Mouse (Mus musculus) macrophage (primary cell): ENCODE measurements around the gene Chrna5. TPM values are rescaled to one million over a fixed set of nuclear protein-coding genes. Genes with fewer than 3 reads are reported as not detected.

ENCODE experiments used
- H3K27ac ChIP-seq: fragments of 350-480 bp; formaldehyde crosslinking; 2 replicates; pipeline ENCODE4 v1.9.0; 2021
- H3K36me3 ChIP-seq: fragments of 350-480 bp; formaldehyde crosslinking; 2 replicates; pipeline ENCODE4 v1.9.0; 2021; ENCODE audit errors: inconsistent target
- H3K4me3 ChIP-seq: fragments of 350-480 bp; formaldehyde crosslinking; 2 replicates; pipeline ENCODE4 v1.9.0; 2021; ENCODE audit errors: inconsistent target
- H3K79me2 ChIP-seq: fragments of 350-480 bp; formaldehyde crosslinking; 2 replicates; pipeline ENCODE4 v1.9.0; 2021; ENCODE audit errors: inconsistent target
- WGBS: methylation state at CpG from one replicate; pipeline ENCODE4 v1.1.7; 2026; ENCODE audit warnings: inconsistent platforms; ENCODE audit not compliant: missing documents; 5-methylcytosine and 5-hydroxymethylcytosine counted together
- polyA plus RNA-seq: library from polyadenylated mRNA; stranded (reverse); fragments of 250-400 nt; gene quantifications from 3 replicates; pipeline ENCODE4 v1.2.4, GENCODE M21; 2018; ENCODE audit warnings: inconsistent platforms

The Chrna5 gene
- polyA plus RNA-seq, 1 experiment from 2014 or later, result not detected

DNA sequence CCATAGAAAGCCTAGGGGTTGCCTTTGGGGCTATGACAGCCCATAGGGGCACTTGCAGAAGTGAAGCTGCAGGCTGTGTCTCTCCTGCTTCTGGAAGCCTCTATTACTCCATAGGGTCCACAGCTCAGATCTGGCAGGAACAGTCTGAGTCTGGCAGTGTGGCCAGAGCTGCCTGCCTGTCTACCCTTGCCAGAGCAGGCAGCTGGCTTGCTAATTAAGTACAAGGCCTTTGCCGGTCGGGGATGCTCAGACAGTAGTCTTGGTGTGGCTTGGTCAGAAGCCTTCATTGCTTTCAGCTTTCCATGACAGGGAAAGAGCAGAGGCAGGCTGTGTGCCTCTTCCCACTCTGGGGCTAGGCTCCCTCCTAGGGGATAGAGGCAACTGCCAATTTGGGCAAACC, 60.7 kb downstream of the Chrna5 start:
- H3K79me2 ChIP-seq, result no peaks in the 10 kb centered on the region
- no peaks in the 10 kb centered on the region for H3K36me3 ChIP-seq
- no peak overlapping the region for H3K4me3 ChIP-seq
- WGBS, result 95% methylated on average over 2 of the region's 2 CpGs
- H3K27ac ChIP-seq, result no peak overlapping the region

- Histone ChIP-seq H3K79me2 (no peaks in the 10 kb centered on the region), H3K36me3 (no peaks in the 10 kb centered on the region), H3K4me3 (no peak overlapping the region), H3K27ac (no peak overlapping the region)
- WGBS, result 80% methylated on average over 8 of the region's 8 CpGs
Measured at GRCm38 (mm10) chr9:55043688-55044087, 63.0 kb downstream of the Chrna5 start.

- Histone ChIP-seq H3K79me2 (no peaks in the 10 kb centered on the region), H3K27ac (no peak overlapping the region)
- WGBS, result 94% methylated on average over 2 of the region's 2 CpGs
Measured at GRCm38 (mm10) chr9:55045001-55045400, 64.3 kb downstream of the Chrna5 start.

DNA sequence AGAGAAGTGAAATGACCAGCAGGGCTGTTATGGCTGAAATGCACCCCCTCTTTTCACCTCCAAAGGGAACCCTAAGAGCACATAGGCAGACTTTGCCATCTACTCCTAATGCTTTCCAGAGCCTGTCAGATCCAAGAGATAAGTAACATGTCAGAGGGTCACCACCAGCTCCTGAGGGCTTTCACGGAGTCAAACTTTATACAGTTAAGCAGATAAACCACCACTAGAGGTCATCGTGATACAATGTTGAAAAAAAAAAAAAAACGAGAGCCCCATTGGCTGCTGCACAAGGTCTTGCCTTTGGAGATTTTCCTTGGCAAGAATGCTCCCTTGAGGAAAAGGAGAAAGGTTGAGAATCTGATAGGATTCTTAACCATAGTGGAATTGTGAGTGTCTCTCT, 66.1 kb downstream of the Chrna5 start:
- WGBS, result 6% methylated on average over 3 of the region's 3 CpGs
- no peak overlapping the region for H3K27ac ChIP-seq
- no peak overlapping the region for H3K4me3 ChIP-seq

More at GRCm38 (mm10) chr9:55045001-55045400, 64.3 kb downstream of the Chrna5 start:
- no peak overlapping the region for H3K4me3 ChIP-seq
- H3K36me3 ChIP-seq, result no peaks in the 10 kb centered on the region

DNA sequence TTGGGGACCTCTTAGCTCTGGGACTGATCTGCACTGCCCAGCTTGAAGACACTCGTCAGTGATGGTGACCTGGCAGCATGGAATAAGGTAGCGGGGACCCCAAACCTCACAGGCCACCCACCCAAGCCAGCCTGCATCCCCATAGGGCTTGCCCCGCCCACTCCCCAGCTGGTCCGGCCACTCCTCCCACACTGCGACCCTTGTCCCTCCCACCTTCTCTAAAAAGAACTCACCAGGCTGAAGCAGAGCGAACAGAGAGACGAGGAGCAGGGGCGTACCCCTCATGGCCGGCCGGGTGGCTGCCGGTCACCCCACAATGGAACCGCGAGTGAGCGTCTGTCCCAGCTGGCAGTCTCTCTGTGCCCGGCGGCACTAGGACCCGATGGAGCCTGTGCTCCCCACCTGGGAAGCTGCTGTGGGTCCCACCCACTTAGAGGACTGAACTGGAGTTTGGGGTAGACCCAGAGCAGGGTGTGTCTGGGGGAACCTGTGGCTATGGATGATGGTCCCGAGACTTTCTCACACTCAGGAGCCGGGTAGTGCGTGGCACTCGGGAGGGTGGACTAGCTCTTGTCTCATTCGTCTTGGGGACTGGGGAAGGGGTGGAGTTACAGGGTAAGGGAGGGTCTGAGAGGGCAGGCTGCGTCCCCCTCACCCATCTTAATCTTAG, 67.7 kb downstream of the Chrna5 start, which contains the start of gene Chrnb4:
TSS of gene Chrnb4 (minus strand) at position 569 of the 670 bp plus-strand sequence.
- WGBS, result 5% methylated on average over 23 of the region's 23 CpGs
- H3K36me3 ChIP-seq, result no peaks in the 10 kb centered on the region
- H3K79me2 ChIP-seq, result no peaks in the 10 kb centered on the region
- no peak within 1 kb of the TSS for H3K4me3 ChIP-seq
- H3K27ac ChIP-seq, result no peak within 1 kb of the TSS

More for the DNA sequence above, 66.1 kb downstream of the Chrna5 start:
- H3K36me3 ChIP-seq, result no peaks in the 10 kb centered on the region
- H3K79me2 ChIP-seq, result no peaks in the 10 kb centered on the region

- Histone ChIP-seq H3K4me3 (no peak overlapping the region), H3K79me2 (no peaks in the 10 kb centered on the region), H3K27ac (no peak overlapping the region), H3K36me3 (no peaks in the 10 kb centered on the region)
- WGBS, result 89% methylated on average over 2 of the region's 2 CpGs
Measured at GRCm38 (mm10) chr9:55055386-55055930, 74.8 kb downstream of the Chrna5 start.

Other genes with a start within 250 kb of the Chrna5 start
- 42.4 to 61.6 TPM (median 42.5 TPM) in 3 replicates for gene Wdr61, start 246.4 kb upstream of the Chrna5 start, polyA plus RNA-seq
- gene Crabp1, start 216.1 kb upstream of the Chrna5 start, polyA plus RNA-seq, result not detected in 3 replicates
- gene Ireb2, start 117.1 kb upstream of the Chrna5 start, polyA plus RNA-seq, result 14.5 to 26.7 TPM (median 24.9 TPM) in 3 replicates
- gene Hykk, start 63.6 kb upstream of the Chrna5 start, polyA plus RNA-seq, result 0.05 to 0.30 TPM (median 0.21 TPM) in 3 replicates
- gene Psma4, start 30.1 kb upstream of the Chrna5 start, polyA plus RNA-seq, result 158 to 208 TPM (median 197 TPM) in 3 replicates
- gene AY074887, start 29.9 kb upstream of the Chrna5 start, polyA plus RNA-seq, result not detected in 3 replicates
- gene Chrna3, start 45.7 kb downstream of the Chrna5 start, polyA plus RNA-seq, result not detected in 3 replicates
- gene Chrnb4, start 67.9 kb downstream of the Chrna5 start, polyA plus RNA-seq, result not detected in 3 replicates
- gene Ube2q2, start 168.0 kb downstream of the Chrna5 start, polyA plus RNA-seq, result 35.8 to 55.3 TPM (median 43.9 TPM) in 3 replicates
- gene Fbxo22, start 228.0 kb downstream of the Chrna5 start, polyA plus RNA-seq, result 38.0 to 41.7 TPM (median 41.3 TPM) in 3 replicates